Mouse (Mus musculus): Measurements from ENCODE around the gene Tacc2.

- no peak for TF ChIP-seq GATA1 (IDR thresholded peaks at IDR 0.05; ENCODE audit: low read length)
- no peak for TF ChIP-seq TAL1 (IDR thresholded peaks at IDR 0.05; ENCODE audit: low read length)
These were observed 42.1 kb upstream of the Tacc2 start for GRCm38 (mm10) chr7:130535174-130535573.
